Mouse (Mus musculus) heart, embryonic 14.5 days (tissue): Measurements from ENCODE around the gene Pvr. TPM values are rescaled to one million over a fixed set of nuclear protein-coding genes. Genes with fewer than 3 reads are reported as not detected.

ENCODE experiments used
- ATAC-seq: fragments of 200-750 bp; cut with Nextera tagmentation; 2 replicates; pipeline ENCODE4 v1.8.0; 2017; ENCODE audit warnings: low read depth, moderate TSS enrichment; ENCODE audit not compliant: insufficient number of reproducible peaks, insufficient read depth, low FRiP score
- H3K27ac ChIP-seq, 2 experiments: fragments of 200-500 bp in 1 of 2; fragments of 300-500 bp in 1 of 2; sonication (generic) in 1 of 2; replicated peaks in 1 of 2; 2 replicates each; pipeline ENCODE4 v1.5.1; 2012 to 2014; ENCODE audit warnings: low read depth in 2 of 2, low read length in 2 of 2, control low read depth in 1 of 2, mild to moderate bottlenecking in 1 of 2, mixed read lengths in 1 of 2; ENCODE audit not compliant: control insufficient read depth in 1 of 2, insufficient read depth in 1 of 2
- H3K27me3 ChIP-seq: fragments of 300-500 bp; sonication (generic); 2 replicates; pipeline ENCODE4 v1.6.1; 2014; ENCODE audit warnings: mild to moderate bottlenecking, low read length, control low read depth; ENCODE audit not compliant: control insufficient read depth, insufficient read depth
- H3K36me3 ChIP-seq: fragments of 300-500 bp; sonication (generic); 2 replicates; pipeline ENCODE4 v1.6.1; 2014; ENCODE audit warnings: mild to moderate bottlenecking, control low read depth, low read length, mixed read lengths; ENCODE audit not compliant: control insufficient read depth, insufficient read depth
- H3K4me1 ChIP-seq, 2 experiments: fragments of 200-500 bp in 1 of 2; fragments of 300-500 bp in 1 of 2; sonication (generic) in 1 of 2; 2 replicates each; pipeline ENCODE4 v1.6.1; 2012 to 2014; ENCODE audit warnings: low read length in 2 of 2, control low read depth in 1 of 2, mixed read lengths in 1 of 2; ENCODE audit not compliant: control insufficient read depth in 2 of 2, insufficient read depth in 2 of 2
- H3K4me2 ChIP-seq: fragments of 300-500 bp; sonication (generic); 2 replicates; pipeline ENCODE4 v1.6.1; 2014; ENCODE audit warnings: mild to moderate bottlenecking, low read length
- H3K4me3 ChIP-seq, 2 experiments: fragments of 200-500 bp in 1 of 2; fragments of 300-500 bp in 1 of 2; sonication (generic) in 1 of 2; 2 replicates each; pipeline ENCODE4 v1.5.1; 2012 to 2014; ENCODE audit warnings: low read length in 2 of 2, mild to moderate bottlenecking in 2 of 2, control low read depth in 1 of 2, low read depth in 1 of 2, moderate library complexity in 1 of 2; ENCODE audit not compliant: control insufficient read depth in 1 of 2, insufficient read depth in 1 of 2
- H3K9ac ChIP-seq: fragments of 300-500 bp; sonication (generic); 2 replicates; pipeline ENCODE4 v1.6.1; 2014; ENCODE audit warnings: mild to moderate bottlenecking, low read length
- H3K9me3 ChIP-seq: fragments of 300-500 bp; sonication (generic); 2 replicates; pipeline ENCODE4 v1.6.1; 2016; ENCODE audit warnings: low read length, control low read depth; ENCODE audit not compliant: control insufficient read depth
- WGBS: fragments of 180-500 bp; shearing (Covaris S2); extraction: QIAGEN DNeasy Blood & Tissue Kit; methylation state at CpG from one replicate; pipeline ENCODE4 v1.1.7; 2014; 5-methylcytosine and 5-hydroxymethylcytosine counted together
- polyA plus RNA-seq: library from polyadenylated mRNA; unstranded; fragments of >200 nt; fragmentation: Nextera tagmentation; extraction: Ambion mirVana; gene quantifications from 2 replicates; pipeline ENCODE4 v1.2.1, GENCODE M21; 2014

Gene Pvr
- polyA plus RNA-seq, 1 experiment from 2014 or later = 12.7 TPM

DNA sequence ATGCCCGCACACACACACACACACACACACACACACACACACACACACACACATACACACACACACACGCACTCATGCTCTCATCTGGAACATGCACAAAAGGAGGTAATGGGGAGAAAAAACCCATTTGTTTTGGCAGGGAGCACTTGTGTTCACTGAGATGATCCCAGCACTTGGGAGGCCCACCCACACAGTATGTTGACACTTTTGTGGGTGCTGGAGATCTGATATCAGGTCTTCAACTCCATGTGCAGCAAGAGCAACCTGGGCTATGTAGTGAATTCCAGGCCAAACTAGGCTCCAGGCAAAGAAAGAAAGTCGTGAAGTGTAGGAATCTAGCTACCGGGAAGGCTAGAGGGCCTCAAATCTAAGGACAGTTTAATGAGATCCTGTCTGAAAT lies 34.9 kb upstream of the Pvr start:
- Histone ChIP-seq H3K4me1 (no peaks in the 10 kb centered on the region), H3K36me3 (no peaks in the 10 kb centered on the region), H3K27ac (no peak overlapping the region), H3K9me3 (no peaks in the 10 kb centered on the region), H3K4me2 (no peak overlapping the region), H3K4me3 (no peak overlapping the region), H3K27me3 (no peaks in the 10 kb centered on the region), H3K9ac (no peak overlapping the region)
- no peak for ATAC-seq
- 51% methylated on average over 4 of the region's 4 CpGs for WGBS

DNA sequence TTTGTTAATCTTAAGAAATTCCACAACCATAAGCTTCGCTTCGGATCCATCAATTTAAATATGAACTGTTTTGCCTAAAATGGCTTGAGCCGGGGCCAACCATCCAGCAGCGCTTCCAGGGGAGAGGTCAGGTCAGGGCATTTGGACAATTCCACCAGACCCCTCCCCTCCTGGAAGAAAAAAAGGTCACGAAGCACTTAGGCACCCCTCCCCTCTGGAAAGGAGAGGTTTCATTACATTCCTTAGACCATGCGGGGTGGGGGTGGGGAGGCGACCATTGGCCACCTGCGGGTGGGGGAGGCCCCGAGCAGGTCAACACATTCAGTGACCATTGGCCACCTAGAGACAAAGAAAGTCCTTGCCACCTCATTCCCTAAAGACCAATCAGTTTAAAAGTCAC lies 32.1 kb upstream of the Pvr start:
- H3K27ac ChIP-seq = no peak overlapping the region
- no peak overlapping the region for H3K9ac ChIP-seq
- no peak overlapping the region for H3K4me3 ChIP-seq
- WGBS = 58% methylated on average over 9 of the region's 9 CpGs
- no peaks in the 10 kb centered on the region for H3K36me3 ChIP-seq
- ATAC-seq = no peak
- H3K9me3 ChIP-seq = no peaks in the 10 kb centered on the region
- peaks cover 0 to 5% of the 10 kb centered on the region in 2 experiments; a peak in 2 of 4 replicates for H3K4me1 ChIP-seq
- H3K4me2 ChIP-seq = no peak overlapping the region
- no peaks in the 10 kb centered on the region for H3K27me3 ChIP-seq

DNA sequence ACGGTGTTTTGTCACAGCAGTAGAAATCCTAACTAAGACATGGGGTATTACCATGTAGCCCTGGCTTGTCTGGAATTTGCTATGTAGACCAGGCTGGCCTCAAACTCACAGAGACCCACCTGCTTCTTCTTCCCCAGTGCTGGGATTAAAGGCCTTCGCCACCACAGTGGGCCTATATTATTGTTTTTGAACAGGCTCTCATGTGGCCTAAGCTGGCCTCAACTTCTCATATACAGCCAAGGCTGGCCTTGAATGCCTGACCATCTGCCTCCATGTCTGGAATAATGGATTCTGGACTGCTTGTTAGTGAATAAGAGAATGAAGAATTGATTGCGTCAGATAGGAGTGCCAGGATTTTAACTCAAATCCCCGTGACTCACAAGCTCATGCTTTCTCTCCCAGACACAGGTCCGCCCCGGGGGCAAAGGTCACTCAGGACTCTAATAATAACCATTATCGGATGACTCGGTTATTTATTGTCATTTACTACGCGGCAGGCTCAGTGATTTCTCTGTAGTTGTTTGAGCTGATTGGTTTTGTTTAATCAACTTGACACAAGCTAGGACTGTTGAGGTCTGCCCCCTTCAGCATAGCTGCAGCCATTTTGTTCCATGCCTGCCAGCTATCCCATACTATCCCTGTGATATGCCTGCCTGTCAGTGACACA lies 31.5 kb upstream of the Pvr start:
- Histone ChIP-seq H3K36me3 (no peaks in the 10 kb centered on the region), H3K27me3 (no peaks in the 10 kb centered on the region), H3K4me3 (no peak overlapping the region), H3K9me3 (no peaks in the 10 kb centered on the region), H3K4me2 (no peak overlapping the region), H3K9ac (no peak overlapping the region), H3K4me1 (peaks cover 0 to 5% of the 10 kb centered on the region in 2 experiments; a peak in 2 of 4 replicates), H3K27ac (no peak overlapping the region)
- ATAC-seq = no peak
- 82% methylated on average over 10 of the region's 10 CpGs for WGBS

DNA sequence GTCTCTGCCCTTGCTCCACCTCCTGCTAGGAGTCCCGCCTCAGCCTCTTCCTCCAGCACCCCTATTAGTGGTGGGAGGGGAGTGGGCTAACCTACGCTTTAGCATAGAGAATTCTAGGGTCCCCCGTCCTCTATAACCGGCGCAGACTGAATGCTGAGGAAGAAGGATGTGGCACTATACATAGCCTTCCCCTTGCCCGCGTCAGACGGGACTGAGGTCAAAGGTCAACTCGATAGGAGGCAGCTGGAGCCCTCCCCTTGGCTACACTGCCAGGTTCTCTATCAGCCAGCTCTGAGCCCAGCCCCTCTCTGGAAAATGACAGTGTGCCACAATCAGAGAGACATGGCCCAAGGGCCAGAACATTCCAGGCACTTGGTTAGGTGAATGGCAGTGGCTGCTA lies 29.6 kb upstream of the Pvr start, which contains the start of gene Igsf23:
Igsf23 (minus strand) TSS at position 168 of the 400 bp plus-strand sequence.
- Histone ChIP-seq H3K36me3 (no peaks in the 10 kb centered on the region), H3K4me2 (no peak within 1 kb of the TSS), H3K4me1 (peaks cover 0 to 5% of the 10 kb centered on the region in 2 experiments; a peak in 2 of 4 replicates), H3K27ac (no peak within 1 kb of the TSS), H3K9me3 (no peaks in the 10 kb centered on the region), H3K9ac (no peak within 1 kb of the TSS), H3K4me3 (no peak within 1 kb of the TSS), H3K27me3 (no peaks in the 10 kb centered on the region)
- WGBS = 25% methylated on average over 9 of the region's 9 CpGs
- ATAC-seq = peak; percentile 55; the same call in 1 of the 2 replicates

DNA sequence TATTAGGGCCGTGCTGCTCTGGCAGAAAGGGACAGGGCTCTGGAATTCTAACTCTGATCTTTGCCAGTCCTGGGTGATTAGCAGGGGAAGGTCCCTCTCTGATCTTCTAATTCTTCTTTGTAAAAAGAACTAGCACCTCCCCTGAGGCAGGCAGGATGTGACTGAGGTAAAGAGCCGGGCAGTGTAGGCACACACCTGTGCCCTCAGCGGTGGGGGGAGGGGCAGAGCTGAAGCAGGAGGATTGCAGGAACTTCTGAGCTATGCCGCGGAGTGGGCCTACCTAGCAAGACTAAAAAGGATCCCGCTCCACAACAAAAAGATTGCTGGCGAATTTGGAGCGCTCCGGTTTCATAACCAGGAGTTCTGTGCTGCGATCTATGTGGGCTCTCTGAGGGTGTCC lies 29.0 kb upstream of the Pvr start:
- peaks cover 0 to 5% of the 10 kb centered on the region in 2 experiments; a peak in 2 of 4 replicates for H3K4me1 ChIP-seq
- WGBS = 49% methylated on average over 10 of the region's 10 CpGs
- H3K4me2 ChIP-seq = no peak overlapping the region
- no peak overlapping the region for H3K27ac ChIP-seq
- no peaks in the 10 kb centered on the region for H3K9me3 ChIP-seq
- no peaks in the 10 kb centered on the region for H3K36me3 ChIP-seq
- no peak for ATAC-seq
- H3K4me3 ChIP-seq = no peak overlapping the region
- H3K27me3 ChIP-seq = no peaks in the 10 kb centered on the region
- H3K9ac ChIP-seq = no peak overlapping the region

DNA sequence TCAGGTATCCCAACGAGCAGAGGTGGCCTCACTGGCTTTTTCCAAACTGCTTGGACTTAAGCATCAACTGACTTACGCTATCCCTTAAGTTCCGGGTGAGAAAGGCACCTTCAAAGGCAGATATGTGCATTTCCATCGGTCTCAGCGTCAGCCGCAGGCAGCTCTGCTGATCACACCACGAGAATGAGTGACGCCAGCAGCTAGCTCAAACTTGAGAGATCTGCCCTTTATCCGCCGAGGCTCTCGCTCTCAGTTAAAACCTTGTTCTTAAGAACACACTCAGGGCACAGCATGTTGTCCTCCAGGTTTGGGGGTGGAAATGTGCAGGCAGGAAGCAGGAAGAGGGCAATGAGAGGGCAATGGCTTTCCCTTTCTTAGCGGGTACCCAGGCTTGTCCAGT lies 28.0 kb upstream of the Pvr start:
- Histone ChIP-seq H3K36me3 (no peaks in the 10 kb centered on the region), H3K9ac (no peak overlapping the region), H3K27me3 (no peaks in the 10 kb centered on the region), H3K4me3 (no peak overlapping the region), H3K9me3 (no peaks in the 10 kb centered on the region), H3K27ac (no peak overlapping the region), H3K4me1 (peaks cover 0 to 5% of the 10 kb centered on the region in 2 experiments; a peak in 2 of 4 replicates), H3K4me2 (no peak overlapping the region)
- ATAC-seq = no peak
- 56% methylated on average over 12 of the region's 12 CpGs for WGBS

DNA sequence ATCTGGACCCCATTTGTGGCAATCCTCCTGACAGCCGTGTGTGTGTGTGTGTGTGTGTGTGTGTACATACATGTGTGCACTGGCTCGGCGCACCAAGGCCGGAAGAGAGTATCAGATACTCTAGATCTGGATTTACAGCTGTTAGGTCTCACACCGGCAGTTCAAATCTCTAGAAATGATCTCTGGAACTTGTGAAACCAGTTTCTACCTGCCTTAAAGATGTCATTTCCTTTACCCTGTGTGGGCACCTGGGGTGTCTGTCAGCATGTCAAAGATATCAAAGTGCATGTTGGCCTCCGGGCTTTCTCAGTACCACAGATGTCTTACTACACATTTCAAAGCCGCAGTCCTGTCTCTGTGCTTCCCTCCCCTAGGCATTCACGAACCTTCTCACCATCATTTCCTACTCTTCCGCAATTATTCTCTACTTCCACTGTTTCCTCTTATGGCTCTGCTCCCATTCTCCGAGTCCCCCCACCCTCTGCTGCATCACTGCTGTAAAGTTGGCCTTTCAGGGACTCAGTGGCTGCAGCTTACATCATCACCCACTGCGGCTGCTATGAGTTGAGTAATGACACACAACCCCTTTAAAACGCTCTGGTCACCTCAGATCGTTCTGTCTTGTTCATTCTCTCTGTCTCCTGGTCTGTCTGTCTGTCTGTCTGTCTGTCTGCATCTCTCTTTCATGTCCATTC lies 25.0 kb upstream of the Pvr start:
- 73% methylated on average over 13 of the region's 13 CpGs for WGBS
- peaks cover 3 to 5% of the 10 kb centered on the region in 2 experiments for H3K4me1 ChIP-seq
- H3K4me3 ChIP-seq = no peak overlapping the region
- no peak overlapping the region for H3K27ac ChIP-seq
- no peaks in the 10 kb centered on the region for H3K36me3 ChIP-seq
- no peaks in the 10 kb centered on the region for H3K9me3 ChIP-seq
- ATAC-seq = no peak
- H3K9ac ChIP-seq = no peak overlapping the region
- no peak overlapping the region for H3K4me2 ChIP-seq
- no peaks in the 10 kb centered on the region for H3K27me3 ChIP-seq
